Mouse (Mus musculus) ES-Bruce4 (cell line): ENCODE data around the gene Gm38100.

ENCODE experiments used
- CTCF ChIP-seq: IDR thresholded peaks from one replicate; pipeline ENCODE4 v1.8.1; 2011; ENCODE audit warnings: low read depth, low read length
- EP300 ChIP-seq: IDR thresholded peaks from 2 replicates; pipeline ENCODE4 v1.6.1; 2011; ENCODE audit warnings: low read depth, low read length; ENCODE audit not compliant: insufficient read depth

GRCm38 (mm10) chr1:175946718-175947315 is 26.7 kb downstream of the Gm38100 start:
- no peak for TF ChIP-seq CTCF
- TF ChIP-seq EP300 = no peak
